Mouse (Mus musculus): ENCODE results near the gene Arhgdia.

GRCm38 (mm10) chr11:120531646-120532045, 49.8 kb downstream of the Arhgdia start:
- TF ChIP-seq CTCF (conservative IDR thresholded peaks at IDR 0.05 in 1 of 2, IDR thresholded peaks at IDR 0.05 in 1 of 2; ENCODE audit: low read depth in 2 of 2, low read length in 2 of 2) = no peak
- no peak for TF ChIP-seq CHD1 (IDR thresholded peaks at IDR 0.05; ENCODE audit: low read depth, low read length)
- TF ChIP-seq EP300 (IDR thresholded peaks at IDR 0.05; ENCODE audit: low read length) = no peak
- TF ChIP-seq MYC (IDR thresholded peaks at IDR 0.05; ENCODE audit: low read depth, low read length) = no peak
- no peak for TF ChIP-seq MAX (IDR thresholded peaks at IDR 0.05; ENCODE audit: low read length)
- no peak for TF ChIP-seq NRF1 (IDR thresholded peaks at IDR 0.05; ENCODE audit: low read depth, low read length)
- no peak for TF ChIP-seq HCFC1 (IDR thresholded peaks at IDR 0.05; ENCODE audit: low read depth, low read length)
- no peak for TF ChIP-seq USF1 (IDR thresholded peaks at IDR 0.05; ENCODE audit: low read depth, low read length)
